Mouse (Mus musculus) heart, embryonic 12.5 days (tissue): ENCODE measurements around the gene Tceanc. TPM values are rescaled to one million over a fixed set of nuclear protein-coding genes. Genes with fewer than 3 reads are reported as not detected.

Experiments used
- ATAC-seq: fragments of 200-750 bp; cut with Nextera tagmentation; 2 replicates; pipeline ENCODE4 v1.8.0; 2017; ENCODE audit warnings: moderate TSS enrichment, moderate library complexity; ENCODE audit not compliant: insufficient number of reproducible peaks, low FRiP score
- H3K27ac ChIP-seq: fragments of 300-500 bp; sonication (generic); 2 replicates; pipeline ENCODE4 v1.5.1; 2016; ENCODE audit warnings: mild to moderate bottlenecking, moderate library complexity; ENCODE audit not compliant: poor library complexity, severe bottlenecking
- H3K27me3 ChIP-seq: fragments of 300-500 bp; sonication (generic); replicated peaks from 2 replicates; pipeline ENCODE4 v1.6.1; 2016; ENCODE audit warnings: mild to moderate bottlenecking, moderate library complexity
- H3K36me3 ChIP-seq: fragments of 300-500 bp; sonication (generic); 2 replicates; pipeline ENCODE4 v1.6.1; 2016; ENCODE audit warnings: mild to moderate bottlenecking, moderate library complexity
- H3K4me1 ChIP-seq: fragments of 300-500 bp; sonication (generic); replicated peaks from 2 replicates; pipeline ENCODE4 v1.6.1; 2016; ENCODE audit warnings: mild to moderate bottlenecking
- H3K4me2 ChIP-seq: fragments of 300-500 bp; sonication (generic); 2 replicates; pipeline ENCODE4 v1.6.1; 2016; ENCODE audit warnings: mild to moderate bottlenecking, moderate library complexity
- H3K4me3 ChIP-seq: fragments of 300-500 bp; sonication (generic); 2 replicates; pipeline ENCODE4 v1.5.1; 2016; ENCODE audit warnings: mild to moderate bottlenecking
- H3K9ac ChIP-seq: fragments of 300-500 bp; sonication (generic); 2 replicates; pipeline ENCODE4 v1.6.1; 2016; ENCODE audit warnings: mild to moderate bottlenecking, moderate library complexity
- H3K9me3 ChIP-seq: fragments of 300-500 bp; sonication (generic); replicated peaks from 2 replicates; pipeline ENCODE4 v1.6.1; 2016; ENCODE audit warnings: mild to moderate bottlenecking, moderate library complexity
- WGBS: fragments of 180-500 bp; shearing (Covaris S2); methylation state at CpG from one replicate; pipeline ENCODE4 v1.1.7; 2016; 5-methylcytosine and 5-hydroxymethylcytosine counted together
- polyA plus RNA-seq: library from polyadenylated mRNA; unstranded; fragments of >200 nt; fragmentation: Nextera tagmentation; extraction: Ambion mirVana; gene quantifications from 2 replicates; pipeline ENCODE4 v1.2.1, GENCODE M21; 2016

The Tceanc gene
- 6.7 and 7.6 TPM in 2 replicates for polyA plus RNA-seq

- Histone ChIP-seq H3K4me1 (no peaks in the 10 kb centered on the region), H3K4me3 (no peak within 1 kb of the TSS), H3K36me3 (no peaks in the 10 kb centered on the region), H3K27me3 (no peaks in the 10 kb centered on the region), H3K27ac (no peak within 1 kb of the TSS), H3K9me3 (no peaks in the 10 kb centered on the region), H3K9ac (no peak within 1 kb of the TSS), H3K4me2 (no peak within 1 kb of the TSS)
- WGBS = 73% methylated on average over 16 of the region's 16 CpGs
- ATAC-seq = no peak
Measured at GRCm38 (mm10) chrX:166518345-166518744, at the start of gene Tceanc. Gene Tceanc, minus strand, starts transcription at chrX:166518567.

- H3K27me3 ChIP-seq = no peaks in the 10 kb centered on the region
- H3K4me2 ChIP-seq = no peak overlapping the region
- no peak overlapping the region for H3K9ac ChIP-seq
- no peaks in the 10 kb centered on the region for H3K9me3 ChIP-seq
- WGBS = 81% methylated on average over 6 of the region's 6 CpGs
- H3K4me3 ChIP-seq = no peak overlapping the region
- no peaks in the 10 kb centered on the region for H3K4me1 ChIP-seq
- H3K27ac ChIP-seq = no peak overlapping the region
- ATAC-seq = no peak
- H3K36me3 ChIP-seq = no peaks in the 10 kb centered on the region
Measured at GRCm38 (mm10) chrX:166565983-166566382, 47.6 kb upstream of the Tceanc start.

- H3K27ac ChIP-seq = no peak overlapping the region
- no peaks in the 10 kb centered on the region for H3K9me3 ChIP-seq
- no peaks in the 10 kb centered on the region for H3K4me1 ChIP-seq
- 65% methylated on average over 5 of the region's 5 CpGs for WGBS
- H3K27me3 ChIP-seq = no peaks in the 10 kb centered on the region
- H3K36me3 ChIP-seq = no peaks in the 10 kb centered on the region
- H3K4me3 ChIP-seq = no peak overlapping the region
- ATAC-seq = no peak
- no peak overlapping the region for H3K4me2 ChIP-seq
- H3K9ac ChIP-seq = no peak overlapping the region
Measured at GRCm38 (mm10) chrX:166565401-166565800, 47.0 kb upstream of the Tceanc start.

GRCm38 (mm10) chrX:166564900-166565299, 46.5 kb upstream of the Tceanc start:
- H3K4me2 ChIP-seq = no peak overlapping the region
- no peaks in the 10 kb centered on the region for H3K36me3 ChIP-seq
- ATAC-seq = no peak
- no peaks in the 10 kb centered on the region for H3K4me1 ChIP-seq
- no peaks in the 10 kb centered on the region for H3K27me3 ChIP-seq
- WGBS = 61% methylated on average over 5 of the region's 5 CpGs
- no peak overlapping the region for H3K27ac ChIP-seq
- H3K9ac ChIP-seq = no peak overlapping the region
- no peaks in the 10 kb centered on the region for H3K9me3 ChIP-seq
- H3K4me3 ChIP-seq = no peak overlapping the region

GRCm38 (mm10) chrX:166559333-166559732, 41.0 kb upstream of the Tceanc start:
- Histone ChIP-seq H3K9ac (no peak overlapping the region), H3K9me3 (no peaks in the 10 kb centered on the region), H3K4me3 (no peak overlapping the region), H3K27ac (no peak overlapping the region), H3K27me3 (no peaks in the 10 kb centered on the region), H3K4me1 (no peaks in the 10 kb centered on the region), H3K36me3 (no peaks in the 10 kb centered on the region), H3K4me2 (no peak overlapping the region)
- WGBS = 66% methylated on average over 3 of the region's 3 CpGs
- ATAC-seq = no peak

GRCm38 (mm10) chrX:166552355-166552754, 34.0 kb upstream of the Tceanc start:
- Histone ChIP-seq H3K4me1 (no peaks in the 10 kb centered on the region), H3K4me2 (no peak overlapping the region), H3K27ac (no peak overlapping the region), H3K4me3 (no peak overlapping the region), H3K36me3 (no peaks in the 10 kb centered on the region), H3K9ac (no peak overlapping the region), H3K27me3 (no peaks in the 10 kb centered on the region), H3K9me3 (no peaks in the 10 kb centered on the region)
- no peak for ATAC-seq
- WGBS = 71% methylated on average over 7 of the region's 7 CpGs

GRCm38 (mm10) chrX:166546495-166546894, 28.1 kb upstream of the Tceanc start:
- Histone ChIP-seq H3K4me3 (no peak overlapping the region), H3K36me3 (no peaks in the 10 kb centered on the region), H3K4me2 (no peak overlapping the region), H3K27me3 (no peaks in the 10 kb centered on the region), H3K27ac (no peak overlapping the region), H3K4me1 (no peaks in the 10 kb centered on the region), H3K9ac (no peak overlapping the region), H3K9me3 (no peaks in the 10 kb centered on the region)
- ATAC-seq = no peak
- WGBS = 56% methylated on average over 2 of the region's 2 CpGs

GRCm38 (mm10) chrX:166535138-166535537, 16.8 kb upstream of the Tceanc start:
- Histone ChIP-seq H3K36me3 (no peaks in the 10 kb centered on the region), H3K9me3 (no peaks in the 10 kb centered on the region), H3K4me1 (no peaks in the 10 kb centered on the region), H3K27me3 (no peaks in the 10 kb centered on the region), H3K27ac (no peak overlapping the region), H3K9ac (no peak overlapping the region), H3K4me3 (no peak overlapping the region), H3K4me2 (no peak overlapping the region)
- ATAC-seq = no peak
- WGBS = 28% methylated on average over 4 of the region's 4 CpGs

GRCm38 (mm10) chrX:166533432-166533831, 15.1 kb upstream of the Tceanc start:
- Histone ChIP-seq H3K4me2 (no peak overlapping the region), H3K4me3 (no peak overlapping the region), H3K9me3 (no peaks in the 10 kb centered on the region), H3K4me1 (no peaks in the 10 kb centered on the region), H3K9ac (no peak overlapping the region), H3K36me3 (no peaks in the 10 kb centered on the region), H3K27ac (no peak overlapping the region), H3K27me3 (no peaks in the 10 kb centered on the region)
- WGBS = 69% methylated on average over 4 of the region's 4 CpGs
- ATAC-seq = no peak

- 41% methylated on average over 6 of the region's 6 CpGs for WGBS
Measured at GRCm38 (mm10) chrX:166531671-166532070, 13.3 kb upstream of the Tceanc start.

GRCm38 (mm10) chrX:166528126-166528525, 9.8 kb upstream of the Tceanc start:
- Histone ChIP-seq H3K9ac (no peak overlapping the region), H3K36me3 (no peaks in the 10 kb centered on the region), H3K27me3 (no peaks in the 10 kb centered on the region), H3K27ac (no peak overlapping the region), H3K4me1 (no peaks in the 10 kb centered on the region), H3K9me3 (no peaks in the 10 kb centered on the region), H3K4me2 (no peak overlapping the region), H3K4me3 (no peak overlapping the region)
- ATAC-seq = no peak
- 81% methylated on average over 3 of the region's 3 CpGs for WGBS

More at GRCm38 (mm10) chrX:166531671-166532070, 13.3 kb upstream of the Tceanc start:
- H3K4me1 ChIP-seq = no peaks in the 10 kb centered on the region
- no peaks in the 10 kb centered on the region for H3K36me3 ChIP-seq
- no peaks in the 10 kb centered on the region for H3K9me3 ChIP-seq
- H3K27me3 ChIP-seq = no peaks in the 10 kb centered on the region
- H3K27ac ChIP-seq = no peak overlapping the region
- ATAC-seq = no peak
- H3K9ac ChIP-seq = no peak overlapping the region
- H3K4me3 ChIP-seq = no peak overlapping the region
- no peak overlapping the region for H3K4me2 ChIP-seq

- H3K4me3 ChIP-seq = no peak overlapping the region
- H3K27ac ChIP-seq = no peak overlapping the region
- no peaks in the 10 kb centered on the region for H3K27me3 ChIP-seq
- H3K4me2 ChIP-seq = no peak overlapping the region
- no peak overlapping the region for H3K9ac ChIP-seq
- no peaks in the 10 kb centered on the region for H3K4me1 ChIP-seq
- no peaks in the 10 kb centered on the region for H3K36me3 ChIP-seq
- no peak for ATAC-seq
- no peaks in the 10 kb centered on the region for H3K9me3 ChIP-seq
- 79% methylated on average over 2 of the region's 2 CpGs for WGBS
Measured at GRCm38 (mm10) chrX:166525637-166526315, 7.4 kb upstream of the Tceanc start.
